Mouse (Mus musculus) myocyte (in vitro differentiated cells): ENCODE data around the gene Oit1.

Source experiments
- E2F4 ChIP-seq: IDR thresholded peaks from one replicate; pipeline ENCODE4 v1.6.1; 2011; ENCODE audit warnings: mild to moderate bottlenecking, control low read depth, moderate library complexity; ENCODE audit not compliant: insufficient read depth
- MYOD1 ChIP-seq, 3 experiments: IDR thresholded peaks; one replicate each; pipeline ENCODE4 v1.6.1; 2011; ENCODE audit warnings: control low read depth in 2 of 3, low read depth in 2 of 3, mild to moderate bottlenecking in 2 of 3, moderate library complexity in 1 of 3; ENCODE audit not compliant: insufficient read length in 2 of 3, control insufficient read depth in 1 of 3
- MYOG ChIP-seq, 3 experiments: IDR thresholded peaks; one replicate each; pipeline ENCODE4 v1.6.1; 2011; ENCODE audit warnings: control low read depth in 2 of 3, low read depth in 2 of 3, mild to moderate bottlenecking in 2 of 3; ENCODE audit not compliant: insufficient read length in 2 of 3, control insufficient read depth in 1 of 3, insufficient read depth in 1 of 3
- POLR2A ChIP-seq: IDR thresholded peaks from one replicate; pipeline ENCODE4 v1.6.1; 2011; ENCODE audit warnings: low read depth, mild to moderate bottlenecking, control low read depth, moderate library complexity; ENCODE audit not compliant: insufficient read length
- POLR2AphosphoS2 ChIP-seq: IDR thresholded peaks from one replicate; pipeline ENCODE4 v1.6.1; 2011; ENCODE audit warnings: low read depth, control low read depth; ENCODE audit not compliant: insufficient read length
- REST ChIP-seq: IDR thresholded peaks from one replicate; pipeline ENCODE4 v1.6.1; 2011; ENCODE audit warnings: mild to moderate bottlenecking, control low read depth, moderate library complexity; ENCODE audit not compliant: insufficient read depth, insufficient read length
- TCF12 ChIP-seq: IDR thresholded peaks from one replicate; pipeline ENCODE4 v1.6.1; 2011; ENCODE audit warnings: mild to moderate bottlenecking, control low read depth; ENCODE audit not compliant: poor library complexity, insufficient read depth, severe bottlenecking
- TCF3 ChIP-seq: IDR thresholded peaks from one replicate; pipeline ENCODE4 v1.6.1; 2011; ENCODE audit warnings: low read depth, control low read depth; ENCODE audit not compliant: insufficient read length
- USF1 ChIP-seq: IDR thresholded peaks from one replicate; pipeline ENCODE4 v1.6.1; 2011; ENCODE audit warnings: low read depth, mild to moderate bottlenecking, control low read depth, moderate library complexity

- TF ChIP-seq POLR2A: no peak
- TF ChIP-seq E2F4: no peak
- TF ChIP-seq REST: no peak
- TF ChIP-seq POLR2AphosphoS2: no peak
- TF ChIP-seq TCF12: no peak
- no peak for TF ChIP-seq USF1
- TF ChIP-seq MYOD1 (IDR thresholded peaks at IDR 0.05; ENCODE audit: control insufficient read depth in 1 of 3, insufficient read length in 2 of 3, low read depth in 2 of 3): peak; percentile 24 to 84 (median 79)
- peak in 1 of 3 experiments; percentile 27 for TF ChIP-seq MYOG (IDR thresholded peaks at IDR 0.05; ENCODE audit: control insufficient read depth in 1 of 3, insufficient read depth in 1 of 3, insufficient read length in 2 of 3, low read depth in 2 of 3)
- TF ChIP-seq TCF3: no peak
Measured at GRCm38 (mm10) chr14:8332314-8333252, 46.0 kb downstream of the Oit1 start.
